Mouse (Mus musculus) brain, embryonic 18.5 days (tissue): ENCODE results near the gene Zfp865.

Experiments
- DNase-seq: peaks from one replicate; pipeline ENCODE4 v3.0.0-alpha.2; 2012; ENCODE audit warnings: low read depth, low spot score

Gene Zfp865

DNA sequence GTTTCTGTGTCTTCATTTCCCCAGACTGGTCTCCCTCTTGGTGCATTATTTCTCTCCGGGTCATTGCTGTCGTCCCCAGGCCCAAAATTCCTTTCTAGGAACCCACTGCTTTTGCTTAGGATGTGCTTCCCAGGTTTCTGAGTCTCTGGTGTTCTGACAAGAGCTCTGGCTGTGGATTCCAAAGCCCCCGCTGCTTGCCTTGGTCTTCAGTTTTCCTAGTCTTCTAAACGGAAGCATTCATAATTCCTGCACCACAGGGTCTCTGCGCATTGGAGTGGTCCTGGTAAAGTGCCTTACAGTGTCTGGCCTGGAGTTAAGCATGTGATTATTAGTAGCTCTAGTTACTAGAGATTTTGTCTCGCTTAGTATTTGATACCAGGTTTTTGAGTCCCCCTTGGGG, 60.6 kb downstream of the Zfp865 start:
- DNase-seq, result no peak

GRCm38 (mm10) chr7:5081241-5081640, 61.1 kb downstream of the Zfp865 start:
- DNase-seq, result no peak

DNA sequence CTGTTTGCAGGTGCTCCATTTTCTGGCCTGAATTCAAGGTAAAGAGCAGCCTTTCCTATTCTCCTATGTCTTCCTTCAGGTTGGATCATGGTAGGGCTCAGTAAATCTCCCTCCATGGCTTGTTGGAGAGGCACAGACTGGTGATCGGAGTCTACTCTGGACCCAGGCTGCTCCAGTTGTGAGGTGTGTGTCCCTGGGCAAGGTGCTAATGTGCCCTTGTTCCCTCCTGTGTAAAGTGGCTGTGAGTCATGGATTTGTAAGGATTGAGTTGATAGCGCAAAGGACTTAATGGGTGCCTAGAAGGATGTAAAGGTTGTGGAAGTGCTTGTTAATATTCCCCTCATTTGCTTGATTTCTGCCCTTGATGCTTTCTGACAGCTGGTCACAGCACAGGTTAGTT, 61.8 kb downstream of the Zfp865 start:
- DNase-seq, result no peak

- no peak for DNase-seq
Observed at GRCm38 (mm10) chr7:5083325-5084105, 63.3 kb downstream of the Zfp865 start.

GRCm38 (mm10) chr7:5085512-5085911, 65.3 kb downstream of the Zfp865 start:
- DNase-seq, result no peak
